Mouse (Mus musculus) liver, embryonic 14.5 days (tissue): ENCODE data around the gene Aanat.

ENCODE experiments used
- CTCF ChIP-seq: IDR thresholded peaks from 2 replicates; pipeline ENCODE4 v1.5.1; 2016; ENCODE audit warnings: antibody characterized with exemption, low read depth, control low read depth
- EP300 ChIP-seq: IDR thresholded peaks from 2 replicates; pipeline ENCODE4 v1.6.1; 2016; ENCODE audit warnings: antibody characterized with exemption, low read depth

DNA sequence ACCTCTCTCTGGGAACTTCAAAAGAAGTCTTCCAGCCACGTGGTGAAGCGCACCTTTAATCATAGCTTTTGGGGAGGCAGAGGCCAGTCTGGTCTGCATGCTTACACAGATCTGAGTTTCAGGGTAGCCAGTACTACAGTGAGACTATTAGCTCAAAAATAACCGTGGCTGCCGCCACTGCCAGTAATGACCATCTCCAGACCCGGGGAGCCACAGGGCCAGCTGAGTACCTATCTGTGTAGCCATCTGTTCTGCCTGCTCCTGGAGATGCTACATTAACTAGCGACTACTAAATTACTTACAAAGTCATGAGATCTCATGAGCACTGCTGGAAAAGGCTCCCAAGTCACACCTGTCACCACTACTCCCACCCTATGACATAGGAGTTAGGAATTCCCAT is 11.2 kb upstream of the Aanat start:
- TF ChIP-seq CTCF = no peak
- no peak for TF ChIP-seq EP300
